Mouse (Mus musculus): Measurements from ENCODE around the gene Tdrd3.

GRCm38 (mm10) chr14:87419740-87420139, 3.3 kb downstream of the Tdrd3 start:
- TF ChIP-seq CTCF (IDR thresholded peaks at IDR 0.05; ENCODE audit: low read depth) = no peak
- no peak for TF ChIP-seq EP300 (IDR thresholded peaks at IDR 0.05; ENCODE audit: low read depth)
